Mouse (Mus musculus): ENCODE data around the gene Arl16. TPM values are rescaled to one million over a fixed set of nuclear protein-coding genes. Genes with fewer than 3 reads are reported as not detected.
A peak's percentile ranks its signal among the peaks of the same experiment; 100 is the strongest.

Arl16 gene
- polyA plus RNA-seq, 1 experiment from 2014 or later, result 58.9 TPM

GRCm38 (mm10) chr11:120437857-120438385 lies 29.5 kb downstream of the Arl16 start:
- ATAC-seq (ENCODE audit: low FRiP score), result no peak
- H3K4me2 ChIP-seq, result peak overlapping the region; percentile 91
- H3K9ac ChIP-seq, result peak overlapping the region; percentile 99
- H3K4me3 ChIP-seq, result peak overlapping the region; percentile 99
- H3K27ac ChIP-seq, result peak overlapping the region; percentile 87; the same call in 1 of the 2 replicates
- no peaks in the 10 kb centered on the region for H3K27me3 ChIP-seq
- H3K9me3 ChIP-seq, result no peaks in the 10 kb centered on the region
- H3K36me3 ChIP-seq, result peaks cover 19% of the 10 kb centered on the region
- H3K4me1 ChIP-seq (replicated peaks), result peaks cover 14% of the 10 kb centered on the region
- WGBS, result 30% methylated on average over 12 of the region's 12 CpGs

DNA sequence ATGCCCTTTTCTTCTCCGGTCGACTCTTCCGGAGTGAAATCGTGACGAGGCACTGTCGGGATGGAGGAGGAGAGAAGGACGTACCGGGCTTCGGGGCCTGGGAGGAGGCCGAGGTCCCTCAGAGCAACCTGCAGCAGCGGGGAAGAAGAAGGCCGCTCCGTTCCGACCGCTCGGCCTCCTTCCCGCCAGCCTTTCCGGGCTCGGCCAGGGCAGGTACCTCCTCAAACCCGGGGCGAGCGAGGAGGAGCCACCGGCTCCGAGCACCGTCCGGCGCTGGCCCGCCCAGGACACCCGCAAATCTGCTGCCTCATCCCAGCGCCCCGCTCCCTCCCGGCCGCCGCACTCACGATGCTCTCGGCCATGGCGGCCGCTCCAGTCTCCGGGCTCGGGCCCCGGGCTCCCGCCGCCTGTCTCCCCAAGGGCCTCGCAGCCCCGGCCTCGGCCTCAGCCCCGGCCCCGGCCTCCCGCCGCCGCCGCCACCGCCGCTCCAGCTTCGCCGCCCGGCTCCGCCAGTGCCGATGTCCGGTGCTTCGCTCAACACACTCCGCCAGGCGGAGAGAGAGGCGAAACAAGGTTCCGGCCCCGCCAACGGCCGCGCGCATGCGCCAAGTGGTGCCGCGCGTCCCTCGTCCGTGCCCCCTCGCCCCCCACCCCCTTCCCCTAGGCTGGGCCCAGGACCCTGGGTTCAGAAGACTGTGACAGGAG lies 30.1 kb downstream of the Arl16 start, which contains the start of gene Nploc4:
Gene Nploc4 (minus strand): TSS at position 557 of the 705 bp plus-strand sequence.
- peak within 1 kb of the TSS; percentile 99 for H3K4me3 ChIP-seq
- under 1% methylated on average over 62 of the region's 77 CpGs for WGBS

GRCm38 (mm10) chr11:120426727-120427126 lies 40.7 kb downstream of the Arl16 start:
- Histone ChIP-seq H3K27ac (no peak overlapping the region), H3K4me2 (no peak overlapping the region)

More for the DNA sequence above, 30.1 kb downstream of the Arl16 start, which contains the start of gene Nploc4:
- Histone ChIP-seq H3K9ac (peak within 1 kb of the TSS; percentile 99), H3K4me2 (peak within 1 kb of the TSS; percentile 91), H3K36me3 (peaks cover 25% of the 10 kb centered on the region), H3K27ac (peak within 1 kb of the TSS; percentile 87), H3K9me3 (no peaks in the 10 kb centered on the region), H3K4me1 (replicated peaks) (peaks cover 14% of the 10 kb centered on the region), H3K27me3 (no peaks in the 10 kb centered on the region)
- ATAC-seq (ENCODE audit: low FRiP score), result peak; percentile 88

DNA sequence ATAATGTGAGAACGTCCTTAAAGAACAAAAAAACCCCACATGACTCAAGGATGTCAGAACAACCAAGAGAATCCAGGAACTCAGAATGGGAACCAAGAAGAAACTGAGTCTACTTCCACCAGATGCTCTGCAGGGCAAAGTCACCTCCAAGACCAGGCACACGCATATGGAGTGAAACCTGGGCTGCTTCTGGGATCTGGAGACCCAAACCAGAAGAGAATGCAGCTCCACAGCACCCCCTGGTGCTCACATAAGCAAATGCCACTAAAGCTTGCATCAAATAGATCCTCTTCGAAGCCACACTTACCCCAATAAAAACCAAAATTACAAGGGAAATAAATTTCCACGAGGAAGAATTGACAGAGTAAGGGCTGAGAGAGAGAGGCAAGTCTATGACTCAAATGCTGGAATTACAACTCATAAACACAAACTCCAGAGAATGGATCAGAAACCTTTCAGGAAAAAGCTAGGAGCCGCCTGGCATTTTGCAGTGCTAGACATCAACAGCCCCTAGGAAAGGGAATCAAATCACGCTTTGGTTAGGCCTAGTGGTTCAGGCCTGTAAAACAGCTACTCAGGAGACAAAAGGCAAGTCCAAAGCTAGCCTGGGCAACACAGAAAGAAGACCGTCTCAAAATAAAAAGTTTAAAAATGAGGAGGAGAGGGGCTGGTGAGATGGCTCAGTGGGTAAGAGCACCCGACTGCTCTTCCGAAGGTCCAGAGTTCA lies 43.7 kb downstream of the Arl16 start:
- Histone ChIP-seq H3K27ac (0 out of 2 replicates have a peak overlapping the region, but pooled peaks have one; percentile 8), H3K9me3 (no peaks in the 10 kb centered on the region), H3K27me3 (no peaks in the 10 kb centered on the region), H3K4me2 (no peak overlapping the region), H3K9ac (no peak overlapping the region), H3K36me3 (peaks cover 85% of the 10 kb centered on the region), H3K4me1 (replicated peaks) (no peaks in the 10 kb centered on the region), H3K4me3 (no peak overlapping the region)
- ATAC-seq (ENCODE audit: low FRiP score), result no peak
- 76% methylated on average over 9 of the region's 9 CpGs for WGBS

More at GRCm38 (mm10) chr11:120426727-120427126, 40.7 kb downstream of the Arl16 start:
- Histone ChIP-seq H3K4me3 (no peak overlapping the region), H3K27me3 (no peaks in the 10 kb centered on the region), H3K4me1 (replicated peaks) (no peaks in the 10 kb centered on the region), H3K9ac (no peak overlapping the region), H3K36me3 (peaks cover 76% of the 10 kb centered on the region), H3K9me3 (no peaks in the 10 kb centered on the region)
- ATAC-seq (ENCODE audit: low FRiP score), result no peak
- 92% methylated on average over 3 of the region's 3 CpGs for WGBS

GRCm38 (mm10) chr11:120422651-120423568 lies 44.5 kb downstream of the Arl16 start:
- Histone ChIP-seq H3K9ac (no peak overlapping the region), H3K27me3 (no peaks in the 10 kb centered on the region), H3K4me2 (no peak overlapping the region), H3K4me1 (replicated peaks) (no peaks in the 10 kb centered on the region), H3K36me3 (peaks cover 85% of the 10 kb centered on the region), H3K27ac (0 out of 2 replicates have a peak overlapping the region, but pooled peaks have one; percentile 8), H3K4me3 (no peak overlapping the region), H3K9me3 (no peaks in the 10 kb centered on the region)
- ATAC-seq (ENCODE audit: low FRiP score), result no peak
- WGBS, result 95% methylated on average over 13 of the region's 13 CpGs

DNA sequence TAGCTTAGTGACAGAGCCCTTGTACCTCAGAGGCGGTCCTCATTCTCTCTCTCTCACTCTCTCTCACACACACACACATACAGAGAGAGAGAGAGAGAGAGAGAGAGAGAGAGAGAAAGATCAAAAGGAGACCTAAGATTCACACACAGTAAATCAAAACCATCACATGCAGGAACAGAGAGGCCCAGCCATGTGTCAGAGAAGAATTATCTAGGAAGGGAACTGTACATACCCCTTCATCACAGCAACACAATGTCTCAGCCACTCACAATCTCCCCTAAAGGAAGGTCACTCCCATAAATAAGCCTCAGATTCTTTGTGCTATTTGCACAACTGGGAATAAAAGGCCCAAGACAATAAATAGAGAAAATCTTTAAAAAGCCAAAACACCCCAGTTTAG lies 48.8 kb downstream of the Arl16 start:
- H3K9me3 ChIP-seq, result no peaks in the 10 kb centered on the region
- H3K4me2 ChIP-seq, result no peak overlapping the region
- H3K4me3 ChIP-seq, result no peak overlapping the region
- H3K27ac ChIP-seq, result no peak overlapping the region
- H3K9ac ChIP-seq, result no peak overlapping the region
- H3K27me3 ChIP-seq, result no peaks in the 10 kb centered on the region
- ATAC-seq (ENCODE audit: low FRiP score), result no peak
- no peaks in the 10 kb centered on the region for H3K4me1 ChIP-seq (replicated peaks)
- peaks cover 88% of the 10 kb centered on the region for H3K36me3 ChIP-seq
- WGBS, result 81% methylated on average over 1 of the region's 1 CpGs

DNA sequence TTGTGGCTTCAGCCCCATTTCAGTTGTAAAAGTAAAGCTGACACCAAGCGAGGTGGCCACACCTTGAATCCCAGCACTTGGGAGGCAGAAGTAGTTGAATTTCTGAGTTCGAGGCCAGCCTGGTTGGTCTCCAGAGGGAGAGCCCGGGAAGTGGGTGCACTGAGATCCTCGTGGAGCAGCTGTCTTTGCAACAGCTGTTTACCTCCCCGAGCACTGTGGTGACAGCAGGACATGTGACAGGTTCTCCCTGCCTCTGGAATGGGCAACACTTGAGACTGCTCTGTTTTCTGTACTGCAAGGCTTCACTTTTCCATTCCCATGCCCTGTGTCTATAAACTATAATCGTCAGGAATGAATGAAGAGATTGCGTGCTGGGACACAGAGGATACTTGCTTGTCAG lies 49.6 kb downstream of the Arl16 start:
- no peak for ATAC-seq (ENCODE audit: low FRiP score)
- H3K36me3 ChIP-seq, result peaks cover 89% of the 10 kb centered on the region

More for the DNA sequence above, 49.6 kb downstream of the Arl16 start:
- Histone ChIP-seq H3K4me3 (no peak overlapping the region), H3K4me1 (replicated peaks) (no peaks in the 10 kb centered on the region), H3K9me3 (no peaks in the 10 kb centered on the region), H3K27ac (no peak overlapping the region), H3K9ac (no peak overlapping the region), H3K27me3 (no peaks in the 10 kb centered on the region), H3K4me2 (no peak overlapping the region)
- WGBS, result 90% methylated on average over 7 of the region's 7 CpGs

Other genes starting within 250 kb of the Arl16 start
- 13.6 and 17.0 TPM in 2 replicates for gene Bahcc1, start 234.7 kb downstream of the Arl16 start, polyA plus RNA-seq (2015; fragmentation: Nextera tagmentation; extraction: Ambion mirVana)
- 4,110 and 4,339 TPM in 2 replicates for gene Actg1, start 119.1 kb downstream of the Arl16 start, polyA plus RNA-seq (2015; fragmentation: Nextera tagmentation; extraction: Ambion mirVana)
- gene Fscn2, start 106.1 kb downstream of the Arl16 start, polyA plus RNA-seq (2015; fragmentation: Nextera tagmentation; extraction: Ambion mirVana), result 1.6 and 2.6 TPM in 2 replicates
- 74.6 and 82.4 TPM in 2 replicates for gene Faap100, start 88.8 kb downstream of the Arl16 start, polyA plus RNA-seq (2015; fragmentation: Nextera tagmentation; extraction: Ambion mirVana)
- gene Nploc4, start 29.9 kb downstream of the Arl16 start, polyA plus RNA-seq (2015; fragmentation: Nextera tagmentation; extraction: Ambion mirVana), result 32.5 and 33.8 TPM in 2 replicates
- not detected in 2 replicates for gene Tspan10, start 25.0 kb downstream of the Arl16 start, polyA plus RNA-seq (2015; fragmentation: Nextera tagmentation; extraction: Ambion mirVana)
- 0.36 and 0.44 TPM in 2 replicates for gene Pde6g, start 14.1 kb downstream of the Arl16 start, polyA plus RNA-seq (2015; fragmentation: Nextera tagmentation; extraction: Ambion mirVana)
- gene Oxld1, start 9.5 kb downstream of the Arl16 start, polyA plus RNA-seq (2015; fragmentation: Nextera tagmentation; extraction: Ambion mirVana), result 10.5 and 10.6 TPM in 2 replicates
- 26.3 and 27.3 TPM in 2 replicates for gene Ccdc137, start 9.5 kb downstream of the Arl16 start, polyA plus RNA-seq (2015; fragmentation: Nextera tagmentation; extraction: Ambion mirVana)
- 108 TPM in 2 replicates for gene Mrpl12, start 17.0 kb upstream of the Arl16 start, polyA plus RNA-seq (2015; fragmentation: Nextera tagmentation; extraction: Ambion mirVana)
- 32.0 and 32.8 TPM in 2 replicates for gene Slc25a10, start 24.2 kb upstream of the Arl16 start, polyA plus RNA-seq (2015; fragmentation: Nextera tagmentation; extraction: Ambion mirVana)
- gene Gcgr, start 63.1 kb upstream of the Arl16 start, polyA plus RNA-seq (2015; fragmentation: Nextera tagmentation; extraction: Ambion mirVana), result 0.19 and 0.30 TPM in 2 replicates
- gene Mcrip1, start 82.1 kb upstream of the Arl16 start, polyA plus RNA-seq (2015; fragmentation: Nextera tagmentation; extraction: Ambion mirVana), result 234 and 241 TPM in 2 replicates
- gene Ppp1r27, start 83.5 kb upstream of the Arl16 start, polyA plus RNA-seq (2015; fragmentation: Nextera tagmentation; extraction: Ambion mirVana), result not detected in 2 replicates
- gene P4hb, start 105.6 kb upstream of the Arl16 start, polyA plus RNA-seq (2015; fragmentation: Nextera tagmentation; extraction: Ambion mirVana), result 289 and 294 TPM in 2 replicates
- gene Arhgdia, start 114.0 kb upstream of the Arl16 start, polyA plus RNA-seq (2015; fragmentation: Nextera tagmentation; extraction: Ambion mirVana), result 471 and 481 TPM in 2 replicates
- gene Alyref, start 130.8 kb upstream of the Arl16 start, polyA plus RNA-seq (2015; fragmentation: Nextera tagmentation; extraction: Ambion mirVana), result 267 and 290 TPM in 2 replicates
- gene Anapc11, start 130.8 kb upstream of the Arl16 start, polyA plus RNA-seq (2015; fragmentation: Nextera tagmentation; extraction: Ambion mirVana), result 179 and 192 TPM in 2 replicates
- gene Npb, start 140.9 kb upstream of the Arl16 start, polyA plus RNA-seq (2015; fragmentation: Nextera tagmentation; extraction: Ambion mirVana), result 0.79 and 1.3 TPM in 2 replicates
- gene Pcyt2, start 150.3 kb upstream of the Arl16 start, polyA plus RNA-seq (2015; fragmentation: Nextera tagmentation; extraction: Ambion mirVana), result 169 and 174 TPM in 2 replicates
- 50.4 and 50.6 TPM in 2 replicates for gene Sirt7, start 157.6 kb upstream of the Arl16 start, polyA plus RNA-seq (2015; fragmentation: Nextera tagmentation; extraction: Ambion mirVana)
- 27.5 and 30.8 TPM in 2 replicates for gene Mafg, start 166.0 kb upstream of the Arl16 start, polyA plus RNA-seq (2015; fragmentation: Nextera tagmentation; extraction: Ambion mirVana)
- gene Pycr1, start 176.2 kb upstream of the Arl16 start, polyA plus RNA-seq (2015; fragmentation: Nextera tagmentation; extraction: Ambion mirVana), result 22.9 and 23.3 TPM in 2 replicates
- gene Myadml2, start 180.6 kb upstream of the Arl16 start, polyA plus RNA-seq (2015; fragmentation: Nextera tagmentation; extraction: Ambion mirVana), result 0.36 and 0.77 TPM in 2 replicates
- gene Notum, start 193.6 kb upstream of the Arl16 start, polyA plus RNA-seq (2015; fragmentation: Nextera tagmentation; extraction: Ambion mirVana), result 0.91 and 0.98 TPM in 2 replicates
- 152 and 161 TPM in 2 replicates for gene Aspscr1, start 205.4 kb upstream of the Arl16 start, polyA plus RNA-seq (2015; fragmentation: Nextera tagmentation; extraction: Ambion mirVana)
- 103 and 113 TPM in 2 replicates for gene Cenpx, start 246.1 kb upstream of the Arl16 start, polyA plus RNA-seq (2015; fragmentation: Nextera tagmentation; extraction: Ambion mirVana)
- 67.9 and 73.1 TPM in 2 replicates for gene Lrrc45, start 246.3 kb upstream of the Arl16 start, polyA plus RNA-seq (2015; fragmentation: Nextera tagmentation; extraction: Ambion mirVana)

All from hindbrain, embryonic 13.5 days (tissue).